Mouse (Mus musculus) heart, embryonic 12.5 days (tissue): Measurements from ENCODE around the gene Slc35b4. TPM values are rescaled to one million over a fixed set of nuclear protein-coding genes. Genes with fewer than 3 reads are reported as not detected.

ENCODE experiments used
- ATAC-seq: fragments of 200-750 bp; cut with Nextera tagmentation; 2 replicates; pipeline ENCODE4 v1.8.0; 2017; ENCODE audit warnings: moderate TSS enrichment, moderate library complexity; ENCODE audit not compliant: insufficient number of reproducible peaks, low FRiP score
- H3K27ac ChIP-seq: fragments of 300-500 bp; sonication (generic); 2 replicates; pipeline ENCODE4 v1.5.1; 2016; ENCODE audit warnings: mild to moderate bottlenecking, moderate library complexity; ENCODE audit not compliant: poor library complexity, severe bottlenecking
- H3K27me3 ChIP-seq: fragments of 300-500 bp; sonication (generic); replicated peaks from 2 replicates; pipeline ENCODE4 v1.6.1; 2016; ENCODE audit warnings: mild to moderate bottlenecking, moderate library complexity
- H3K36me3 ChIP-seq: fragments of 300-500 bp; sonication (generic); 2 replicates; pipeline ENCODE4 v1.6.1; 2016; ENCODE audit warnings: mild to moderate bottlenecking, moderate library complexity
- H3K4me1 ChIP-seq: fragments of 300-500 bp; sonication (generic); replicated peaks from 2 replicates; pipeline ENCODE4 v1.6.1; 2016; ENCODE audit warnings: mild to moderate bottlenecking
- H3K4me2 ChIP-seq: fragments of 300-500 bp; sonication (generic); 2 replicates; pipeline ENCODE4 v1.6.1; 2016; ENCODE audit warnings: mild to moderate bottlenecking, moderate library complexity
- H3K4me3 ChIP-seq: fragments of 300-500 bp; sonication (generic); 2 replicates; pipeline ENCODE4 v1.5.1; 2016; ENCODE audit warnings: mild to moderate bottlenecking
- H3K9ac ChIP-seq: fragments of 300-500 bp; sonication (generic); 2 replicates; pipeline ENCODE4 v1.6.1; 2016; ENCODE audit warnings: mild to moderate bottlenecking, moderate library complexity
- H3K9me3 ChIP-seq: fragments of 300-500 bp; sonication (generic); replicated peaks from 2 replicates; pipeline ENCODE4 v1.6.1; 2016; ENCODE audit warnings: mild to moderate bottlenecking, moderate library complexity
- WGBS: fragments of 180-500 bp; shearing (Covaris S2); methylation state at CpG from one replicate; pipeline ENCODE4 v1.1.7; 2016; 5-methylcytosine and 5-hydroxymethylcytosine counted together
- polyA plus RNA-seq: library from polyadenylated mRNA; unstranded; fragments of >200 nt; fragmentation: Nextera tagmentation; extraction: Ambion mirVana; gene quantifications from 2 replicates; pipeline ENCODE4 v1.2.1, GENCODE M21; 2016

The Slc35b4 gene
- polyA plus RNA-seq, 1 experiment from 2014 or later, result 42.8 TPM

DNA sequence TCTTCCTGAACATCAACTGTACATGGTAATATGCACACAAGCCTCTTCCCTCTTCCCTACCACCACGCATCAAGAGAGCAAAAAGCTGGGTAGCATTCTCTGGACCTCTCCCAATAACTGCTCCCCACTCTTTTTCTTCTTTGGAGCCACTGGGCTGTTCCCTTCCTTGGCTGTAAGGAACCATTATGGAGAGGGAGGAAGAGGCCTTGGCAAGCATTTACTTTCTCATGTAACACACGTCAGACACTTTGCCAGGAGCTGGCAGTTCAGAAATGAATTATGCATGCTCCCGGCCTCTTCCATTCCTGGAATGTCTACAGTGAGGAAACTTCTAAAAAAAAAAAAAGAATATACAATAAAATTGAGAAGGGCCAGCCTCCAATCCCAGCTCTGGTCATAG, 22.7 kb downstream of the Slc35b4 start:
- peaks cover 24% of the 10 kb centered on the region for H3K36me3 ChIP-seq
- no peak overlapping the region for H3K4me3 ChIP-seq
- H3K27me3 ChIP-seq, result no peaks in the 10 kb centered on the region
- WGBS, result 60% methylated on average over 3 of the region's 3 CpGs
- H3K4me2 ChIP-seq, result no peak overlapping the region
- no peak overlapping the region for H3K27ac ChIP-seq
- no peak for ATAC-seq
- peaks cover 33% of the 10 kb centered on the region for H3K4me1 ChIP-seq
- no peaks in the 10 kb centered on the region for H3K9me3 ChIP-seq
- H3K9ac ChIP-seq, result no peak overlapping the region

DNA sequence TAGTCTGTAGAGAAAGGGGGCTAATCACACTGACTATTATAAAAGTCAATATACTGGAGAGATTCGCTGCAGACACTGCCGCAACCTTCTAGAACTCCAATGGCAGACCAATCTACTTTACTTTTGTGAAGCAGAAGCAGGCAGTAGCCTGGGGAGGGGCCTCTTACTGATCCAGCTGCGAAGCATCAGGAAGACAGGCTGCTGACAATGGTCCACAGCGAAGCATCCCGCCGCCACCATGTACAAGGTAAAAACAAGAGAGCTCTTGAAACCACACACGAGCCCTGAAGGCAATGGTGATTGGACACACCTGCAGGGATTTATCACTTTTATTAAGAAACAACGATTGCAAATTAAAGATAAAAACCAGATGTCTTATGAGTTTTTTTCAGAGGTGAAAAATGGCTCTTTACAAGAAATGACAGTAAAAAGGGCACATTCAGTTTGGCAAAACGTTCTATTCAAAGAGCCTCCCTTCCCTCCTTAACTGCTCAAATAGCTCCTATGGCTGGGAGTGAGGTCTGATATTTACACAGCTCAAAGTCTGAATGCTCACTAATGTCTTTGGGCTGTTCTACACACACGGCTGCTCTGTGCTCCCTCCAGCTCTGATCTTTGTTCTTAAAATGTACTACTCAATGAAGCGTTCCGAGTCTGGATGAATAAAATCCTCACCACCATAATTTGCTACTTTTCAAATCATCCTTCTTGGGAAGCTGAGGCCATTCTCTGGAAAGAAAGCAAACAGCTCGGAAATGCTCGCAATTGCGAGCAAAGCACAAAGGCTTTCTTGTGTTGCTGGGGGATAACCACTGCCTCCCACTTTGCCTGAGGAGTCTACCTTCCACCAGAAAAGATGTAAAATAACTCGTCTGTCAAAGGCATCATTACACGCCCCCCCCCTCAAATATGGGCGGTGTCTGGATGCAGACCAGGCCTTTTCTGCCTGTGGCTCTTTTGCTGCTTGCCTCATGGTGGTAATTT, 23.6 kb downstream of the Slc35b4 start:
- ATAC-seq, result no peak
- peaks cover 17% of the 10 kb centered on the region for H3K36me3 ChIP-seq
- no peaks in the 10 kb centered on the region for H3K27me3 ChIP-seq
- H3K9me3 ChIP-seq, result no peaks in the 10 kb centered on the region
- 69% methylated on average over 18 of the region's 18 CpGs for WGBS
- no peak overlapping the region for H3K27ac ChIP-seq
- H3K4me3 ChIP-seq, result no peak overlapping the region
- peaks cover 33% of the 10 kb centered on the region for H3K4me1 ChIP-seq
- H3K4me2 ChIP-seq, result no peak overlapping the region
- no peak overlapping the region for H3K9ac ChIP-seq

DNA sequence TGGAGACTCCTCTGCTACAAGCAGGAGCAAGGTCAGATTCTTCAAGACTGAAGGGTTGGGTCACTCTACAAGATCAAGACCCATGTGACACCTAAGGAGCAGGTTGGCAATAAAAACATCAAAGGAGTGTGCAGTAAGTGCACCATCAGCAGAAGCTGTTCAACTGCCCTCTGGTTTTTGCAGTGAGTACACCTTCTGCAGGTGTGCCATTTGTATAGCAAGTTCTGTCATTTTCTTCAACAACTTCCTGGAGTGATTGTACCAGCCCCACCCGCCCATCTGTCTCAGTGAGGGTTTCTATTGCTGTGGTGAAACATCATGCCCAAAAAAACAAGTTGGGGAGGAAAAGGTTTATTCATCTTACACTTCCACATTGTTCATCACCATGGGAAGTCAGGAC, 27.1 kb downstream of the Slc35b4 start:
- Histone ChIP-seq H3K27ac (no peak overlapping the region), H3K9me3 (no peaks in the 10 kb centered on the region; the same call in 1 of the 2 replicates), H3K27me3 (no peaks in the 10 kb centered on the region), H3K9ac (no peak overlapping the region), H3K4me2 (no peak overlapping the region), H3K4me3 (no peak overlapping the region), H3K36me3 (no peaks in the 10 kb centered on the region), H3K4me1 (peaks cover 11% of the 10 kb centered on the region)
- 90% methylated on average over 1 of the region's 1 CpGs for WGBS
- no peak for ATAC-seq

DNA sequence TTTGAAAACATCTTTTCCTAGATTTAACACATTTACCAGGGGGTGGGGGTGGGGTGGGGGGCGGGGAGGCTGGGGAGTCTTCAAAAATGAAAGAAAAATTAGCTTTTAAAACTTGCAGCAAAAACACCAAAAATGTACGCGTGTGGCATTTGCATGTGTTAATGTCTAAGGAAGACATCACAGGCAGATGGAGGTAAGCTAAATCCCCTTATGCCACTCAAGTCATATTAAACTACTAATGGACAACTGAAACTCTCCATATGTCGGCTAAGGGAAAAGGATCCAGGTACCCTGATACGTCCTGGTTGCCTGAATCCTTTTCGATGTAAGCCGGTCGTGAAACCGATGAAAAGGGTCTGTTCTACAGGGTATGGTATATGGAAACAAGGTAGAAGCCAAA, 27.8 kb downstream of the Slc35b4 start:
- Histone ChIP-seq H3K27ac (no peak overlapping the region), H3K4me2 (no peak overlapping the region), H3K4me3 (no peak overlapping the region), H3K27me3 (no peaks in the 10 kb centered on the region), H3K4me1 (peaks cover 5% of the 10 kb centered on the region), H3K36me3 (no peaks in the 10 kb centered on the region), H3K9me3 (no peaks in the 10 kb centered on the region; the same call in 1 of the 2 replicates), H3K9ac (no peak overlapping the region)
- no peak for ATAC-seq
- 74% methylated on average over 9 of the region's 9 CpGs for WGBS

DNA sequence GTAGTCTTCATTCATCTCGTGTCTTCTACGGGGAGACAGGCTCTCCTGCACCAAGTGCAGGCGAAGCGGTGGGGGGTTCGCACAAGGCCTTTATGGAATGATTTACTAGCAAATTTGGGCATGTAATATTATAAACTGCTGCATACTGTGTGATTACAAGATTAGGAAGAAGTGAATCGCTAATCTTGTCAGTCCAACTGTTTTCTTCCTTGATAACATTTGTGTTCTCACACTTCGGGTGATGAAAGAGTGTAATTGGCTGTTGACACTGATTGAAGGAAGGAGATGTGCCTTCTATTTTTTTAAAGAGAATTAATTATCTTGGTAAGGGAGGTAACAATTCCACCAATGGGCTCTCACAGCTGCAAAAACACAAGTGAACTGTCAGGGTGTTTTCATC, 28.3 kb downstream of the Slc35b4 start:
- H3K4me1 ChIP-seq, result 0 out of 2 replicates have a peak, but pooled peaks cover under 1% of the 10 kb centered on the region
- 63% methylated on average over 7 of the region's 7 CpGs for WGBS
- no peaks in the 10 kb centered on the region; the same call in 1 of the 2 replicates for H3K9me3 ChIP-seq
- no peak for ATAC-seq
- no peaks in the 10 kb centered on the region for H3K36me3 ChIP-seq
- no peak overlapping the region for H3K27ac ChIP-seq
- H3K4me3 ChIP-seq, result no peak overlapping the region
- H3K9ac ChIP-seq, result no peak overlapping the region
- H3K27me3 ChIP-seq, result no peaks in the 10 kb centered on the region
- H3K4me2 ChIP-seq, result no peak overlapping the region

DNA sequence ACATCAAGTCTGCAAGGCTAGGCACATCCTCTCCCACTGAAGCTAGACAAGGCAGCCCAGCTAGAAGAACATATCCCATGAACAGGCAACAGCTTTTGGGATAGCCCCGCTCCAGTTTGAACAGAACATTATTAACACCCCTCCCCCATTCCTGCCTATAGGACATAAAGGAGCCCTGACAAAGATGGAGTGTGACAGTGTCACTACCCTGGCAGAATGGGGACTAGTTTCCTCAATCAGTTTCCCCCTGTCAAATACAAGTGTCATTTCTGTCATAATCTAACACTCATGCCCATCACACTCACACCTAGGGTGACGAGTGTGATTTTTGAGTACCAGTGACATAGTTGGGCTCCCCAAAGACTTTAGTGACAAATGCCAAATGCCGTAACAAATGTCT, 28.9 kb downstream of the Slc35b4 start:
- no peak overlapping the region for H3K4me2 ChIP-seq
- 68% methylated on average over 3 of the region's 3 CpGs for WGBS
- ATAC-seq, result no peak

DNA sequence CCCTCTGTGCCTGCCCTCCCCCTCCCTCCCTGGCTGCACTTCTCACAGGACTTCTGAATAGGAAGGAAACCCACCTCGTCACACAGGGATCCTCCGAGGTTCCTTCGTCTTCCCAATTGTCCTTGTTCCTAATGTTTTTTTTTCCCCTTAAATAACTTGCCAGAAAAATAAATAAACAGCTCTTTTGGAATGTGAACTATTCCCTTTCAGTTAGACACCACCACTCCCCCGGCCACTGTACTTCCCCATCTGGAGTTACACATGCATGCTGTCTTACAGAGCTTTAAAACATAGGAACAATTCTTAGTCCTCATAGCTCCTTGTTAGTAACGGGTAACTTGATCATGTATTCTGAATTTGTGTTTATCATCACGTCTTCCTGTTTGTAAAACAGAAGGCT, 30.9 kb downstream of the Slc35b4 start:
- Histone ChIP-seq H3K4me1 (no peaks in the 10 kb centered on the region), H3K9ac (no peak overlapping the region), H3K4me2 (no peak overlapping the region), H3K4me3 (no peak overlapping the region), H3K36me3 (no peaks in the 10 kb centered on the region), H3K9me3 (no peaks in the 10 kb centered on the region; the same call in 1 of the 2 replicates), H3K27me3 (no peaks in the 10 kb centered on the region), H3K27ac (no peak overlapping the region)
- no peak for ATAC-seq
- 50% methylated on average over 6 of the region's 6 CpGs for WGBS

More for the DNA sequence above, 28.9 kb downstream of the Slc35b4 start:
- Histone ChIP-seq H3K9me3 (no peaks in the 10 kb centered on the region; the same call in 1 of the 2 replicates), H3K9ac (no peak overlapping the region), H3K36me3 (no peaks in the 10 kb centered on the region), H3K4me1 (no peaks in the 10 kb centered on the region), H3K4me3 (no peak overlapping the region), H3K27me3 (no peaks in the 10 kb centered on the region), H3K27ac (no peak overlapping the region)

DNA sequence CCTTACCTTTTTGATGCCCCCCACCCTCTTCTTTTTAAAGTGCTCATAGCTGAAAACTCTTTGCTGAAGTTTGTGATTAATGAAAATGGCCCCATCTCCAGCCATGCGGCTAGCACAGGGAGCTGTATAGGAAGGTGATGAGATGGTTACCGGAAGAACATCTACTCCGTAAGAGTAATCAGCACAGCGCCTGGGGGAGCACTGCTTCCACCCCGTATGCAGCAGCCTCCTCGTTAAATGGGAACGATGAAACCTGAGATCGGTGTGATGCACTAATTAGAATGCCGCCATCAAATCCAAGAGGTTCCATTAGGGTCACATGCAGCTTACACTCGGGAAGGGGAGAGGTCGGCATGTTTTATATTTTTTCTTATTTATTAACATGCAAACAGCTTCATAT, 34.0 kb downstream of the Slc35b4 start:
- H3K36me3 ChIP-seq, result no peaks in the 10 kb centered on the region
- H3K4me1 ChIP-seq, result no peaks in the 10 kb centered on the region
- H3K4me3 ChIP-seq, result no peak overlapping the region
- H3K9ac ChIP-seq, result no peak overlapping the region
- no peaks in the 10 kb centered on the region for H3K27me3 ChIP-seq
- H3K9me3 ChIP-seq, result no peaks in the 10 kb centered on the region; the same call in 1 of the 2 replicates
- WGBS, result 69% methylated on average over 11 of the region's 11 CpGs
- no peak overlapping the region for H3K27ac ChIP-seq
- H3K4me2 ChIP-seq, result no peak overlapping the region
- no peak for ATAC-seq

DNA sequence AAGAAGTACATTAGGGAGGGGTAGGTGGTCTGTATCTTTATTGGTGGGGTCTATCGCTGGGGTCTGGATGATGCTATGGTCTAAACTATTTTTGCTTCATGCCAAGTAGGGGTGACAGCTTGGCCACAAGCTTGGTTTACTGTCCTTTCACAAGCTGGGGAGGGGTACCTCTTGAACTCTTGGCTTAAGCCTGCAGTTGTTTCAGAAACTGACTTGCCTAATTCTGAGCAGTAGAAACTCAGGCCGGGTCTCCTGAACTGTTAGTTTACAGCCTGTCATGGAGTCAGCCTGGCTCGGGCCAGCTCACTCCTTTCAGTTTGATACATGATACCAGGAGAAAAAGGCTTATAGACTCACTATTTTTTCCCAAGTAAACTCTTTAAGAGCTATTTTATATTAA, 38.5 kb downstream of the Slc35b4 start:
- Histone ChIP-seq H3K9me3 (no peaks in the 10 kb centered on the region), H3K4me2 (no peak overlapping the region), H3K4me1 (no peaks in the 10 kb centered on the region), H3K36me3 (no peaks in the 10 kb centered on the region), H3K9ac (no peak overlapping the region), H3K27ac (no peak overlapping the region), H3K4me3 (no peak overlapping the region), H3K27me3 (no peaks in the 10 kb centered on the region)
- 79% methylated on average over 3 of the region's 3 CpGs for WGBS
- no peak for ATAC-seq

DNA sequence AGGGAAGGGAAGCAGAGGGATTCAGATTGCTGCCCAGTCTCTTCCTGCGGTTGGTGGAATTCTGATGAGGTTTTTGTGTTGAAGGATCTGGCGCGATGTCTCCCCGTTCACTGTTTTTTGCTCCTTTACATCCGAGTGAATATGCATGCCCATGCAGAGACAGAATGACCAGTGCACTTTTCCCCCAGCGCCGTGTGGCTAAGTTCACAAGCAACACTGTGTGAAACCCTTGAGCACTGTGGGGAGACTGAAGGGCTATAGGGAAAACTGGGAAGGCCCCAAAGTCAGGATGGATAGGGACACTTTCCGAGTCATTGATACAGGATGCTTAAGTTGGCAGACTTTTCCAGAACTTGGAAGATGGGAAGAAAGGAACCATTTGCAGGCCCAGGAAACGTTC, 44.5 kb downstream of the Slc35b4 start:
- 82% methylated on average over 9 of the region's 9 CpGs for WGBS
- H3K4me3 ChIP-seq, result no peak overlapping the region
- H3K36me3 ChIP-seq, result no peaks in the 10 kb centered on the region
- no peak for ATAC-seq
- no peaks in the 10 kb centered on the region for H3K27me3 ChIP-seq
- no peaks in the 10 kb centered on the region for H3K9me3 ChIP-seq
- peaks cover 3% of the 10 kb centered on the region for H3K4me1 ChIP-seq
- H3K27ac ChIP-seq, result no peak overlapping the region
- H3K9ac ChIP-seq, result no peak overlapping the region
- H3K4me2 ChIP-seq, result no peak overlapping the region

DNA sequence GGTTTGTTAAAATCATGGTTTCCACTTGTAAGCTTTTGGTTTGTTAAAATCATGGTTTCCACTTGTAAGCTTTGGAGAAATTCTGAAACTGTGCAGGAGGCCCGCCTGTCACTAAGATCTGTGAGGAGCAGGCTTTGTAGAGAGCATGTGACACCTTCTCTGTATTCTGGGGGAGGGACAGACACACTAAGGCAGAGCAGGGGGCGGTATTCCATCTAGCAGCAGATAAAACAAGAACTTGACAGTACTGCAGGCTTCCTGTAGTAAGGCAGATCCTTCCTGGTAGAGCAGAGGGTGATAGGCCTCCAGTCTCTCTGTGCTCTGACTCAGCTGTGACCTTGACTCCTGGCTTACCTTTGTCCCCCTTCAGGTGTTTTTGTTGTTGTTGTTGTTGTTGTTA, 47.6 kb downstream of the Slc35b4 start:
- H3K4me1 ChIP-seq, result peaks cover 3% of the 10 kb centered on the region
- H3K4me3 ChIP-seq, result no peak overlapping the region
- no peak overlapping the region for H3K4me2 ChIP-seq
- no peaks in the 10 kb centered on the region for H3K36me3 ChIP-seq
- no peak overlapping the region for H3K9ac ChIP-seq
- H3K9me3 ChIP-seq, result no peaks in the 10 kb centered on the region
- WGBS, result 38% methylated on average over 2 of the region's 2 CpGs
- ATAC-seq, result no peak
- no peaks in the 10 kb centered on the region for H3K27me3 ChIP-seq
- no peak overlapping the region for H3K27ac ChIP-seq
